Mouse (Mus musculus): Measurements from ENCODE around the gene Hoxd12.

Gene Hoxd12

GRCm38 (mm10) chr2:74695813-74696430, 21.1 kb downstream of the Hoxd12 start:
- DNase-seq (ENCODE audit: low spot score): no peak

- DNase-seq (ENCODE audit: low spot score): no peak
These were observed 21.9 kb downstream of the Hoxd12 start for GRCm38 (mm10) chr2:74696442-74697335.

DNA sequence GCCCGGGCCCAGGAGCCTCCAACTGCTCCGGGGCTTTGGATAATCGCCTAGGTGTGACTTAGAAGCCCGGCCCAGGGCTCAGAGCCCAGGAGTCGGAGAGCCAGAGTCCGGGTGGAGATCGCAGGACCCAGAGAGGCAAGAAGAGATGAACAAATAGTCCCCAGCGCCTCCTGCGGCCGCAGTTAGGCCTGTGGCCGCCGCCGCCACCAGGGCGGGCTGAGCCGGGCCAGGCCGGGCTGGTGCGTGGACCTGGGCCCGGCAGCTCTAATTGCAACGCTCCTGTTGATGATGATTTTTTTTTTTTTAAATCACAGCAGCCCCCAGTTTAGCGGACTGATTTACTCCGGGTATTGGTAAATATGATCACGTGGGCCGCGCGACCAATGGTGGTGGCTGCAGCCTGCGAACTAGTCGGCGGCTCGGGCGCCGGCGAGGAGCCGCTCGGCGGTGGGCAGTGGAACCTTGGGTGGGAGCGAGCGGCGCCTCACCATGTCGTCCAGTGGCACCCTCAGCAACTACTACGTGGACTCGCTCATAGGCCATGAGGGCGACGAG, 22.8 kb downstream of the Hoxd12 start, which contains the start of gene Hoxd9:
Gene Hoxd9 (plus strand): TSS at position 161 of the 555 bp plus-strand sequence.
- DNase-seq (ENCODE audit: low spot score): no peak

- no peak for DNase-seq (ENCODE audit: low spot score)
These were observed 23.6 kb downstream of the Hoxd12 start for GRCm38 (mm10) chr2:74698201-74699052.

- no peak for DNase-seq (ENCODE audit: low spot score)
These were observed 24.2 kb downstream of the Hoxd12 start for GRCm38 (mm10) chr2:74699053-74699430.

- DNase-seq (ENCODE audit: low spot score): no peak
These were observed 25.1 kb downstream of the Hoxd12 start for GRCm38 (mm10) chr2:74699664-74700545.

GRCm38 (mm10) chr2:74700546-74701112, 25.8 kb downstream of the Hoxd12 start:
- no peak for DNase-seq (ENCODE audit: low spot score)

DNA sequence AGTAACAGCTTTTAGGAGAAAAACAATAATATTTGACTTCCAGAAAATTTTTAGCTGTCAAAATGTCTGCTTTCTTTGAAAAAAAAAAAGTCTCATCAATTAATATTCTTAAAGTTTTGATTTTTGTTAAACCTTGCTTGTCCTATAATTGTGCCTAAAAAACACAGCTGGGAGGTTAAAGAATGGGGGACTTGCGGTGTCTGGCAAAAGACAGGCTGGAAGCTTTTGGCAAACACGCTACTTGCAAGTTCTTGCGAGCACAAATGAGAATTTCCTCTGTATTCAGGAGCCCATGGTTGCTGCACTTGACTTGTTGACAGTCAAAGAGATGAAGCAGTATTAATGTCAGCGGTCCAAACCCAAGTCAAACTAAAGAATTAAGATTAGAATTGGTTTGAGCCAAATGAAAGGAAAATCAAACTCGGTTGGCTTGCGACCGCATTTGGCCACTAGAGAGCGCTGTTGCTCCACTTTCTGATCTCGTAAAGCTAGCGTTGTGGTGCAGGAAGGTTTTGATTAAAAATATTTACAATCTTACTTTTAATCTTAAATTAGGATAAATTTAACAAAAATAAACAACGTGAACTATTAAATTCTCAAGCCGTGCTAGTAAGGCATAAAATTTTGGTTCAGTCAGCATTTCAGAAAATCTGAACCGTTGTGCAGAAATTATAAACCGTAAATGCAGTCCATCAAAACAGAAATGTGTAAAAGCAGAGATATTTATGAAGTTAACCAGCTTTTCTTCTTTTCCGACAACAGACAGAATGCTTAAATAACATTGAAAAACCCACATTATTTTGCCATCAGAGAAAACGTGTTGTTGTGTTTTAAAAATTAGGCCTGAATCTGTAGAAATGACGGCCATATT, 27.4 kb downstream of the Hoxd12 start:
- no peak for DNase-seq (ENCODE audit: low spot score)

GRCm38 (mm10) chr2:74702820-74703219, 28.0 kb downstream of the Hoxd12 start:
- DNase-seq (ENCODE audit: low spot score): no peak

GRCm38 (mm10) chr2:74703317-74703716, 28.5 kb downstream of the Hoxd12 start:
- no peak for DNase-seq (ENCODE audit: low spot score)

DNA sequence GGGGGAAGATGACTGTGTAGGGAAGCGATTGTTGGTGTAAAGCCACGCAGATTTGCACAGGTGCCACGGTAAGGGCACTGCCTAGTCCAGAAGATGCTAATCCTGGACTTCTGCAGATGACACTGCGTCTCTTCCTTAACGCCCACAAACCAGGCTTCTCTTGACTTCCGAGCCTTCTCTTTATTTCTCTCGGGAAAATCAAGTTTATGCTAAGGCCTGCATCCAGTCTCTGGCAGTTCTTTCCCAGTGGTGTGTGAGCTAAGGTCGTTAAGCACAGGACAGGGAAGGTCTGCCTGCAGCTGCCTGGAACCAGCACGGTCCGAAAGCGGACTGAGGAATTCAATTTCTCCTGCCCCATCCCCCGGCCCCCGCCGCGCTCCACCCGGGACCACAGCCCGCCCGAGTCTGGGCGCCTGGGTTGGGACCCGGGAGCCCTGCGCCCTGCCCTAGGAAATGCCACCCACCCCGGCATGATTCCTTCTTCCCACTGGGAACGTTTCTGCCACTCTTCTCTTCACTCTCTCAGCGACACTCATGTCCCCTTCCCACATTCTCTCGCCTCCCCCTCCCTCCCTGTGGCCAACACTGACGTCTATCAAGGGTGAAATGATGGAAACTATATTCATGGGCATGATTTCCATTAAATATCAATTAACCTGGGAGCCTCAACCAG, 29.0 kb downstream of the Hoxd12 start:
- no peak for DNase-seq (ENCODE audit: low spot score)

GRCm38 (mm10) chr2:74704393-74704998, 29.7 kb downstream of the Hoxd12 start, which contains the start of gene Hoxd8:
Hoxd8 (plus strand) TSS chr2:74704615.
- peak; percentile 54 for DNase-seq (ENCODE audit: low spot score)

- no peak for DNase-seq (ENCODE audit: low spot score)
These were observed 30.2 kb downstream of the Hoxd12 start for GRCm38 (mm10) chr2:74704999-74705466.

- no peak for DNase-seq (ENCODE audit: low spot score)
These were observed 30.8 kb downstream of the Hoxd12 start for GRCm38 (mm10) chr2:74705467-74706089.

- no peak for DNase-seq (ENCODE audit: low spot score)
These were observed 31.7 kb downstream of the Hoxd12 start for GRCm38 (mm10) chr2:74706393-74706960.

- no peak for DNase-seq (ENCODE audit: low spot score)
These were observed 32.8 kb downstream of the Hoxd12 start for GRCm38 (mm10) chr2:74707599-74707998.

GRCm38 (mm10) chr2:74708676-74709075, 33.9 kb downstream of the Hoxd12 start:
- no peak for DNase-seq (ENCODE audit: low spot score)
